Mouse (Mus musculus) kidney, adult 9 months (tissue): ENCODE measurements at regions not wholly inside any gene's neighbourhood (a gene's known extent, or its start where the extent isn't known, plus 50 kb on each side); places are given as distances from the start of the nearest gene placed in this dataset.
A peak's percentile ranks its signal among the peaks of the same experiment; 100 is the strongest.
"Not testable (repeated sequence)": the region's sequence is repeated elsewhere in the genome, so short reads cannot be mapped to it uniquely, and the experiment has no call there.

Experiments used
- DNase-seq: peaks from one replicate; pipeline ENCODE4 v3.0.0; 2022

DNA sequence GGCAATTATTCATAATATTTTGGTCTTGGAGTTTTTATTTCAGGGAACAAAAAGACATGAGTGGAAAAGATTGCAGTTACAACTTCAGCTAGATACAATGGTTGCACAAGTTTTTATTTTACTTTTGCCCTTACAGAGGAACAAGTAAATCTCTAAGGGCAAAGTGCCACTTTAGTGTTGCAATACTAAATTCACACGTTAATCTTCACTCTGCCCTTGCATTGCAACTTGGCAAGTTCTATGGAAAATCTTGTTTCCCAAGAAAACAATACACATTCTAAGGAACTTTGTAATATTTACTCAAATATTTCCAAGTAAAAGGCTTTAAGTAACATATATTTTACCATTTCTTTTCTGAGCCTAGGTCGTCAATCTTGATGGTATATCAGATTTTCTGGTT, 85.9 kb downstream of the Chil6 start:
- DNase-seq = peak; percentile 11

DNA sequence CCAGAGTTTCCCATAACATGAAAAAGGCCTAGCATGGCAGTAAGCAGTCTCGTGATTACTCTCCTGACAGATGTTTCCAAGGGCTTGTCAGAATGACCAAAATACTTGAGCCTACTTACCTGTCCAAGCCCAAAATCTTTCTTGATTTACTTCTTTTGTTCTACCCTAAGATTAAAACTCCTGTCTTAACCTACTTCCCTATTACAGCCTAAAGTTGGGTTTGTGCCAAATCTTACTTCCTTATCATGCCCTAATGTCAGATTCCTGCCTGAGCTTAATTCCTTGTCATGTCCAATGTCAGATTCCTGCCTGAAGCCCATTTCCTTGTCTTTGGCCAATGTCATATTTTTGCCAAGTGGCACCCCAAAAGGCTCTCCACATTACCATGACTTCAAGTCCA, 89.0 kb downstream of the Chil6 start:
- no peak for DNase-seq

DNA sequence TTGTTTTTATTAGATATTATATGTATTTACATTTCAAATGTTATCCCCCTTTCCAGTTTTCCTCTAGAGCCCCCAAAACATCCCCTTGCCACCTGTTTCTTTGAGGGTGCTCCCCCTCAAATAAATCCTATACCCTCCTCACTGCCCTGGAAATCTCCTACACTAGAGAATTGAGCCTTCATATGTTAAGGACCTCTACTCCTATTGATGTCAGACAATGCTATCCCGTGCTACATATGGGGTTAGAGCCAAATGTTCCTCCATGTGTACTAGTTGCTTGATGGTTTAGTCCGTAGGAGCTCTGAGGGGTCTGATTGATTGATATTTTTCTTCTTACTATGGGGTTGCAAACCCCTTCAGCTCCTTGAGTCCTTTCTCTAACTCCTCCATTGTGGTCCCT, 73.6 kb upstream of the Chil4 start:
- DNase-seq = no peak

DNA sequence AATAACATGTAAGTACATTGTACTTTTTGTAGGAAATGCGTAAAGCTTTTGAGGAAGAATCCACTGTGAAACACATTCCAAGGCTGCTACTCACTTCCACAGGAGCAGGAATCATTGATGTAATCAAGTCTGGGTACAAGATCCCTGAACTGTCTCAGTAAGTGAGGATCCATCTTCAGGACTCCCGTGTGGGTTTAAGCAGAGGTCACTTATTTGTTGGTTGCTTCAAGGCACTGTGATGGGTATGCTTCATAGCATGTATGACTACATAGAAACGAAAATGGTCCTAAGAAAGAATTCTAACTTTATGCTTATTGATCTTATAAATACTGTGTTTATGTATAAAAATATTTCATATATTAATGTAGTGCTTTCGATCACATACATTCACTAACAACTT, 72.6 kb upstream of the Chil4 start:
- no peak for DNase-seq

DNA sequence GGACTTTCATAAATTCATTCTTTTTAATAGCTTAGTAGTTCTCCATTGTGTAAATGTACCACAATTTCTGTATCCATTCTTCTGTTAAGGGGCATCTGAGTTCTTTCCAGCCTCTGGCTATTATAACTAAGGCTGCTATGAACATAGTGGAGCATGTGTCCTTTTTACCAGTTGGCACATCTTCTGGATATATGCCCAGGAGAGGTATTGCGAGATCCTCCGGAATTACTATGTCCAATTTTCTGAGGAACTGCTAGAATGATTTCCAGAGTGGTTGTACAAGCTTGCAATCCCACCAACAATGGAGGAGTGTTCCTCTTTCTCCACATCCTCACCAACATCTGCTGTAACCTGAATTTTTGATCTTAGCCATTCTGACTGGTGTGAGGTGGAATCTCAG, 59.3 kb upstream of the Chil4 start:
- not testable (repeated sequence) for DNase-seq

DNA sequence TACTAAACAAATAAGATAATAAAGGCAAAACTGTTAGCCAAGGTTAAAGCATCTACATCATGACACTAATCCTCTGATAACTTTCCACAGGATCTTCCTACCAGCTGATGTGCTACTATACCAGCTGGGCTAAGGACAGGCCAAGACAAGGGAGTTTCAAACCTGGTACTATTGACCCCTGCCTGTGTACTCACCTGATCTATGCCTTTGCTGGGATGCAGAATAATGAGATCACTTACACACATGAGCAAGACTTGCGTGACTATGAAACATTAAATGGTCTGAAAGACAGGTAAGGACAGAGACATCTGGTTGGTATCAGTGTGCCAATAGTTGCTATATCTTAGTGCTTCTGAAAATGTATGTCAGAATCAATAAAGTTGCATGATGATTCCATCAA, 56.4 kb upstream of the Chil4 start:
- not testable (repeated sequence) for DNase-seq
